Mouse (Mus musculus): ENCODE measurements at regions not wholly inside any gene's neighbourhood (a gene's known extent, or its start where the extent isn't known, plus 50 kb on each side); places are given as distances from the start of the nearest gene placed in this dataset.

DNA sequence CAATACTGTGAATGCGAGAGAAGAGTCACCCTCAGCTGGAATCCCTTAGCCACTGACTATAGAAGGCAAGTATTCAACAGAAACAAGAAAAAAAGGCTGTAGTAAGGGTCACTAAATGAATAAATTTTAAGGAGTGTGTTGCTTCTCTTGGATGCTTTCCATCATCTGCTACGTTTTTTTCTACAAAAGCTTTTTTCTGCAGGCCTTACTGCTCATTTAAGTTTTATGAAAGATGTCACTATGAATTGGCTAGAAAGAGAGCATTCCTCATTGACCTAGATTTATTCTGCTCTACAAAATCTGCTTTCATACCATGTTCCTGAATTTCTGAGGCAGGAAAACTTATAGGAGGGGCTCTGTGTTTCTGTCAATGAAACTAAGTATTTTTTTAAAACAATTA lies 59.2 kb upstream of the Sema3e start:
- TF ChIP-seq POLR2A (IDR thresholded peaks at IDR 0.05; ENCODE audit: borderline replicate concordance, insufficient read depth, low read length) = no peak
- no peak for TF ChIP-seq CTCF (IDR thresholded peaks at IDR 0.05; ENCODE audit: borderline replicate concordance, insufficient read depth, low read depth, low read length)

All from cerebellum, adult 2 months (tissue).